Mouse (Mus musculus) cerebellum, postnatal 4 days (tissue): ENCODE results near the gene Nav1.
A peak's percentile ranks its signal among the peaks of the same experiment; 100 is the strongest.
"Not testable (repeated sequence)": the region's sequence is repeated elsewhere in the genome, so short reads cannot be mapped to it uniquely, and the experiment has no call there.

Source experiments
- DNase-seq, 2 experiments: peaks; one replicate each; pipeline ENCODE4 v3.0.0; 2022; ENCODE audit warnings: low spot score in 2 of 2, mixed read lengths in 1 of 2

The Nav1 gene

DNA sequence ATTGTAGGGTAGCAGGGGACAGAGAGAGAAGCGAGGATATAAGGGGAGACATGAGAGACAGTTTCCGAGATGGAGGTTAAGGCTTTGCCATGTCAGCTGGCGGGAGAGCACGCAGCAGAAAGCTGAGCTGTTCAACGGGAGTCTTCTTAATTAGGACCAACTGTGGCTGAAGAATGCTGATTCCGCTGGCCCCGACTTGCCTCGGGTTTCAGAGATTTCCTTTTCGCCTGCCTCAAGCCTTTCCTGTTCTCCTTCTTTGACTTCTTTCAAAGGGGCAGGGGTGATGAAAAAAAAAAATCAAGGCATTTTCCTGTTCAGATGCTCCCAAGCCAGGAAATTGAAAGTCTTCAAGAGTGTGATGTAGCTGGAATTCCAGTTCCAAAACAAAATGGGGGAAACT is 118.2 kb downstream of the Nav1 start:
- DNase-seq = no peak

DNA sequence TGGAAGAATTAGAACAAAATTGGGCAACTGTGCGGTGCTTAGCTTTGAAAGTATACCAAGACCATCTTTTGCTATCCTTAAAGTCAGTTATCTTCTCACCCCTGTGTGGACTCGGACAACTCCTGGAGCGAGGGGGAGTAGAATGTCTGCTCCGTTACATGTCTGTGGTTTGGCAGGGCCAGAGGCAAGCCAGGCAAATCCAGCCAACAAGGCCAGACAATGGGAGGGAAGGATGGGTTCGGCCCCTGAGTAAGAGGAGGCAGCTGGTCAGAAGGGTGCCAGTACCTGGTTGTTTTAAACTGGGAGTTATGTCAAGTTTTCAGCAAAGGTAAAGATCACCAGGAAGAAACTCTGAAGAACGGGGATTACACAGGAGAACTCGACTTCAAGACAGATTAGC is 121.9 kb downstream of the Nav1 start:
- no peak for DNase-seq

DNA sequence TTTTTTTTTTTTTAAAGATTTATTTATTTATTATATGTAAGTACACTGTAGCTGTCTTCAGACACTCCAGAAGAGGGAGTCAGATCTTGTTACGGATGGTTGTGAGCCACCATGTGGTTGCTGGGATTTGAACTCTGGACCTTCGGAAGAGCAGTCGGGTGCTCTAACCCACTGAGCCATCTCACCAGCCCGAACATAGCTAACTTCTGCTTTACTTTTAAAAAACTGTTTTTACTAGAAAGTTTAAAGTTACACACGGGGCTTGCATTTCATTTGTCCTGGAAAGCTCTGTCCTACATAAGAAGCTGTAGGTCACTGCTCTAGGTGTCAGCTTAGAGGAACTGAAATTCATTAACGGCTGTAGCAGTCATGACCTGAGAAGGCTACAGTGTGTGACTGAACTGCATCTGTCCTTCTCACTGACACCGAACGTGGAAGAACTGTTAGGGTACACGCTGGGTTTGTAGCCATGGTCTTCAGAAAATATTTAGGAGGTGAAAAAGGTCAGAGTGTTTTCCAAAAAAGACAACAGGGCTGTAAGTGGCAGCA is 122.5 kb downstream of the Nav1 start:
- not testable (repeated sequence) for DNase-seq

DNA sequence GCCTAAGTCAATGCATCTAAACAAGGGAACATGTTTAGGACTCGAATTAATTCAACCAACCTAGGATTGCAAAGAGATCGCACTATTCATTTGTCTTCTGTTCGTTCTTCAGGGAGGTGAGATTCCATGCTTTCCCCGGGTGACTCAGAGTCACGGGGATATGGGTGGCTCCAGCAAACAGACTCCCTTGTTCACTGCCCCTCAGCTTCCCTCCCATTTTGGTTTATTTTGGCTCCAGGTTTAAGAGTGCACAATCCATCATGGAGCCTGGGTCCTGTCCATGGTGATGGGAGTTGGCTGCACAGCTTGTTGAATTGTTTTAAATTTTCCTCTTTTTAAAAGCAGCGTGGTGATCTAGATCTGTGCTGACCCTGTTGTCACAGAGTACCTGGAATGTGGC is 123.1 kb downstream of the Nav1 start:
- no peak for DNase-seq

DNA sequence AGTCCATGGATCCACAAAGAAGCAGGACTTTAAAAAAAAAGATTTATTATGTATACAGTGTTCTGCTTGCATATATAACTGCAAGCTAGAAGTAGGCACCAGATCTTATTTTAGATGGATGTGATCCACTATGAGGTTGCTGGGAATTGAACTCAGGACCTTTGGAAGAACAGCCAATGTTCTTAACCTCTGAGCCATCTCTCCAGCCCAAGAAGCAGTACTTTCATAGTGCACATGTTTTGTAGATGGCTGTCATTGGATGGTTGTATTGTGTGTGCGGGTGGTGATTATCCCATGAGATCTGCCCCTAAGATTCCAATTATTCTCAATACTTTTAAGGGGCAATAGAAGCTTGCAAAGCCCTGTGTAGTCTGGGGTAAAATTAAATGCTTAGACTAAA is 124.4 kb downstream of the Nav1 start:
- DNase-seq = no peak

DNA sequence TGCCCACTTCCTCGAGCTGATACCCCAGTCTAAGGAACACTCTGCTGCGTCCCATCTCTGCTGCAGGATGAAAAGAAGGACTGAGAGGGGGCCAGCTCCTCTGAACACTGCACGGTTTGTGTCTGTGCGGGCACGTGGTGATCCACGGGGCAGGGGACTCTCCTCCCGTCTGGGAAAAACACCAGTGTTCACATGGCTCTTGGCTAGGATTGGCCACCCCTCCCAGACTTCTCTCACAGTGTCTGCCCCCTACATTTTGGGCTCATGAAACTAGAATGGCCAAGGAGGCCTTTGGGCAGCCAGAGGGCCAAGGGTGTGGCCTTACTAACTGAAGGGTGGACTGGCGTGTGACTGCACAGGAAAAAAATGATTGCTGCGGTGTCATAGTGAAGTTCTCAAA is 125.4 kb downstream of the Nav1 start:
- DNase-seq = no peak

DNA sequence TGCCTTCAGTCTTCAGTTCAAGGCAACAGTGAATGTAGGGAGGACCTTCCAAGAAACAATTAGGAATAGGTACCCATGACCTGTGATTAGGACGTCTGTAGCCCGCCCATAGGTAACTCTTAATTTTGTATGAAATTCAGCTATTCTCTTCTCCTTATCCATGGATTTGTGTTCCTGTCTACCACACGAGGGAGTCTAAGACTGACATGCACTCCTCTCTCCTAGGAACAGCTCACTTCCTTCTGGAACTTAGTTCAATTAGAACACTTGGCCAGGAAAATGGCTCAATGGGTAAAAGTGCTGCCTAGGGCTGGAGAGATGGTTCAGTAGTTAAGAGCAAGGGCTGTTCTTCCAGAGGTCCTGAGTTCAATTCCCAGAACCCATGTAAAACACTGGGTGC is 126.3 kb downstream of the Nav1 start:
- DNase-seq = no peak

DNA sequence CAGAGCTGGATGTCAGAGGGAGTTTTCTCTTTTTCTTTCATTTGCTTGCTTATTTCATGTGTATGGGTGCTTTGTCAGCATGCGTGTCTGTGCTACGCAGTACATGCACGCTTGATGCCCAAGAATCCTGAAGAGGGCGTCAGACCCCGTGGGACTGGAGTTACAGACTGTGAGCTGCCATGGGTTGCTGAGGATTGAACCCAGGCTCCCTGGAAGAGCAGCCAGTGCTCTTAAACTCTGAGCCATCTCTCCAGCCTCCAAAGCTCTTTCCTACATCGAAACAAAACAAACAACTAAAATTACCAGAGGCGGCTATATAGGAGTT is 131.6 kb downstream of the Nav1 start:
- DNase-seq = no peak

DNA sequence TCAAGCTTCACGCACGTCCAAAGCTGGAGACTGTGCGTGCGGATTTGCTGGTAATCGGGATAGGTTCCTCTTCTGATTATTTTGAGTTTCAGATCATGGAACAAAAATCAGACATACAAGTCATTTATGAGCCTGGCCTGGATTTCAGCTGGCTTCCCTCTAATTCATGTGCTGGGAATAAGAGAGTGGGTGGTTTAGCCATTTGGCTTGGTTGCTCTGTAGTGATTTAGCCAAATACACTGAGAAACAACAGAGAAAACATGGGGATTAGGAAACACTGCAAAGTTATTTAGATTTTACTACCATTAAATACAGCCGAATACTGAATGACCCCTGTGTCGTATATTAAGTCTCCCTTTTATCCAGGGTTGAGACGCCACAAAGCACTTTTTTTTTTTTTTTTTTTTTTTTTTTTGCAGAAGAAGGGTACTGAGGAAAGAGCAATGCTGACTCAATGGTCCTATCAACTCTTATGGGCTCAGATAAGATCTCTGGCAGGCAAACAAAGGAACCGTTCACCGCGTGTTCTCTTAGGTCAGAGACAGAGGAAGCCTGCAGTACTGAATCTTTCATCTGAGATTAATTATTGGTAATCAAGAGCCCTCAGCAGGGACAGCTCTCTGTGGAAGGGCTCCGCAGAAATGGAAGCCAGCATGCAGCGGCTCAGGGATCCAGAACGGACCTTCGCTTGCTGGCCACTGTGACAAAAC is 132.1 kb downstream of the Nav1 start:
- no peak for DNase-seq

DNA sequence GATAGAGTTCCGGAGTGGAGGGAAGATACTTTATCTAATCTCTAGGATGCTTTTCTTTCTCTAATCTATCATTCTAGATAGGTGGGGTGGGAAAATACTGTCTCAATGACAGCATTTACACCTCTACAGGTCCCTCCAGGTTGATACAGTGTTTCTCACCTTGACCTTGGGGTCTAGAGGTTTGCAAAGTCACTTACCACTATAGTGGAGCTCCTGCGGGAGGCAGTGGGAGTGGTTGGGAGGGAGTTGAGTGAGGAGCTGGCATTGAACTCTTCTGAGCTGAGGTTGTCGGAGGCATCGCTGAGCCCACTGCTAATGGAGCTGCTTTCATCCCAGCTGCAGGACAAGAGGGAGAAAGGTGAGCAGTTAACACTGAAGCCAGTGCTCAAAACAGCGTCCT is 134.6 kb downstream of the Nav1 start:
- no peak for DNase-seq

DNA sequence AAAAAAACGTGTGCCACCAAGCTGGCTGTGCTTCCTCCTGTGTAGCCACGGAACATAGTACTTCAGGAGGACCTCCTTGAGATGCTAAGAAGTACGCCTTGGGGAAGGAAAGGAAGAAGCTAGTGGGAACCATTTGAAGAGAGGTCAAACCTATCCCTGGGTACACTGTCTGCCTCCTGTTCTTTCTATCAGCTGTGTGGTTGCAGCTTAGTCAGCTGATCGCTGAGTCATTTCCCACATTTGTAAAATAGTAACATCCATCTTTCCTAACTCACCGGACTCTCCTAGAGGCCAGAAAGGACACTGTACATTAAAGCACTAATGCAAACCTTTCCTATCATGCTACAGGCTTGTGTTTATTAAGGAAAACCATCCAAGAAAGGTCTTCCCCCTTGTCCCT is 135.4 kb downstream of the Nav1 start:
- no peak for DNase-seq

DNA sequence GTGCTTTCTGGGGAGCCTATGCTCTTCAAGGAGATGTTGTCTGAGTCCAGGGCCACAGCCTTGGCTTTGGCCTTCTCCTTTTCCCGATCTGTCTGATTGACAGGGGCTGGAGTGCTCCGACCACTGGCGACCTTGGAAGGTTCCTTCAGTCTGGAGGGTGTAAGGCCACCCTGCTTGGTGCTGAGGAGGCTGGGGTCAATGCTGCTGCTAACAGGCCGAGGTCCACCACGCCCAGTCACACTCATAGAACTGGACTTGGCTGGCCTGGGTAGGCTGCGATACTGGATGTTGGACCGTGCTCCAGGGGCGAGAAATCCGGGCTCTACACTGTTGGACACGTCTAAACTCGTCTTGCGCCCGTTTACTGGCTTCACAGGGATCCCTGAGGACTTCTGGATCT is 136.5 kb downstream of the Nav1 start:
- DNase-seq = no peak

DNA sequence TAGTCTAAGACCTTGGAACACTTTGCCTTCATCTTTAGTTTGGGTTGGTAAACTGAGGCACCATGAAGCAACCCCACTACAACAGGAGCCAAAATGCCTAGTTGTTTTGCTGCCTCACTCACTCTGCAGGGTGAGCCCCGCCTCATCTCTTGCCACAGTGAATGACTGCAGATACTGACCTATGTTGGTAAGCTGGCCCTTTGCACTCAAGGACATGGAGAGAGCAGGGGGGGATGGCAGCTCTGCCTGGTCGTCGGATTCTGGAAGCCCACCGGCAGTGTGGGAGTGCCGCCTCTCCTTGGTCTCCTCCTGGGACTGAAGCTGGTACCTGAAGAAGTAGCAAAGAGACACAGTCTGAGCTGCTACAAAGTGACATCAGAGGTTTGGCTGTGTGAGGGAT is 139.6 kb downstream of the Nav1 start:
- DNase-seq = no peak

DNA sequence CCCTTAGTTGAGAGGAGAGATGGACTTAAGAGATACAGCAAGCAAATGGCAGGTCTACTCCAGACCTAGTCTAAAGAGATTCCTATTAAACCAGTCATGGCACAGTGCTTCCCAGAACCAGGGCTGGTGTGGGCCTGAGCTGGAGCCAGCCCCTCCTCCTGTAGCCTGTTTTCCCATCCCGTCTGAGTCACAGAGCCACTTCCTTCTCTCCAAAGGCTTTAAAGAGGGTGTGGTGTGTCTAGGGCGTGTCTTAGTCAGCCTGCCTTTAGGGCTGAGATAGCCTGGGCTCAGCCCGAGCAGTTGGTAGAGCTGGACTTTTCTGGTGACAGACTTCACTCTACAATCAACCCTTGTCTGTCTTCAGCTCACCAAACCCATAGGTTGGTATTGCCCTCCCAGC is 140.2 kb downstream of the Nav1 start:
- no peak for DNase-seq

DNA sequence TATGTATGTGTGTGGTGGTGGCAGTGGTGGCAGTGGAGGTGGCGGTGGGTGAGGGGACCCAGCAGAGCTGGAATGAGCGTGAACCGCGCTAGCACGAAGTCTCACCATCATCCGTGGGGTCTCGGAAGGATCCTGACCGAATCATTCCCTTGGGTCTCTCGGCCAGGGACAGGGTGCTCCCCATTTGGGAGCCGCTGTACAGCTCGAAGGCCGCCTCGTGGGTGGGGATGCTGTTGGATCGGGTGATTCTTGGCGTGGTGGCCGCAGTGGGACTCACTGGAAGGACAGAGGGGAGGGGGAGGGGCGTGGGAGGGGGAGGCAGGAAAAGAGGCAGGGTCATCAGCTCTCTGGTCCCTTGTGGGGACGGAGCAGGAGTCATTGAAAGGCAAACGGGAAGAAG is 141.4 kb downstream of the Nav1 start:
- DNase-seq = no peak

DNA sequence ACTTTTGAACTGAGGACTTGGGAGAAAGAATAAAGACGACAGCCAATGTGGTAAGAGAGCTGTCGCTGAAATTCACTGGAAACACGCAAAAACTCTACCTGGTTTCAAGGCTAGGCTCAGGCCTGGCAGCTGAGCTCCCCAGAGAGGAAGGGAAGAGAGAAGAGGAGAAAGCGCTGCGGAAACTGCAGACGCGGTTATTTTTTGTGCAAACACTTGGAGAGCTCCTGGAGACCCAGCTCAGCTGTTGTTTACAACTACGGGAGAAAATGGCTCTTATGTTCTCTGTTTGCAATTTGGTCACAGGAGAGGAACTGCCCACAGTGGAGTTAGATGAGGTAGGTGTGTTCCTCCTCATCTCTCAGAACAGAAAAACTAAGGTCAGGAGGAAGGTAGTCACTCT is 144.4 kb downstream of the Nav1 start:
- DNase-seq = no peak

DNA sequence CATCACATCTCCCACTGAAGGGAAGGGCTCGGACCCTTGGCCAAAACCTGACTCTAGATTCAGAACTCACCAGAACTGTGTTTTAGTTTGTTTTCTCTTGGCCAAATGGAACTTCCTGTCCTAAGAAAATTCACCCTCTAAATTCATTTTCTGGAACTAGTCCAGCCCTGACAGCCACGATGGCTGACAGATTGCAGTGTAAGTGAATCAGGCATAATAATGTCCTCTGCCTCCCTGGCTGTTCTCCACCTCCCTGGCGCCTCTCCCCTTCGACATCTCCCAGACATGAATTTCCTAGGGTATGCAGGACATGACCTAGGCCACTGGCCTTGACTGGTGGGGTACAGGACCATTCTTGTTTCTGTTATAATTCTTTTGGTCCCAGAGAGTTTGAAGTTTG is 144.8 kb downstream of the Nav1 start:
- no peak for DNase-seq

DNA sequence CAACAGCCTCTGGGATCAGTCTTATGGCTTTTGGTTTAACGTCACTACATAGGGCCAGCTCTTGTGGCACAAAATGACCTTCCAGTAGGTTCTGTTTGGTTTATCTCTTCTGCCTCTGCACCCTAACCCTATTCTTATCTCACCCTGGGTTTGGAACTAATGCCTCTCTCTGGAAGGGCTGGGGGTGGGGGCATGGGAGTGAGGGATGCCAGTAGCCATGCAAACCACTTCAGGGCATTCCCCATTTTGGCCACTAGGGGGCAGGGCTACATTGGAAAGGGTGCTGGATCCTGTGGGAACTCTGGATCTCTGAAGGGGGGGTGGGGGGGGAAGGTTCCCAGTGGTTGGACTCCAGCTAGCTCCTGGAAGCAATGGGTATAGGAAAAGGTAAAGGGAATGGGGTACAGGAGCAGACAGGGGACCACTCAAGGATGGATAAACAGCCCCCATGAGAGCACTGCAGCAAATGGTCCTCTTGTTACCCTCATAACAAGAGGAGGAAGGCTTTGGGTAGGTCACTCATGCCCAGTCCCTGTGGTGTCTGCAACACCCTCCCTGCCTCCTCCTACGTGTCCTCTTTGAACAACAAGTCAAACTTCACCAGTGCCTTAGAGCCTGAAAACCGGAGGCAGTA is 145.9 kb downstream of the Nav1 start:
- DNase-seq = peak; percentile 67 to 83

DNA sequence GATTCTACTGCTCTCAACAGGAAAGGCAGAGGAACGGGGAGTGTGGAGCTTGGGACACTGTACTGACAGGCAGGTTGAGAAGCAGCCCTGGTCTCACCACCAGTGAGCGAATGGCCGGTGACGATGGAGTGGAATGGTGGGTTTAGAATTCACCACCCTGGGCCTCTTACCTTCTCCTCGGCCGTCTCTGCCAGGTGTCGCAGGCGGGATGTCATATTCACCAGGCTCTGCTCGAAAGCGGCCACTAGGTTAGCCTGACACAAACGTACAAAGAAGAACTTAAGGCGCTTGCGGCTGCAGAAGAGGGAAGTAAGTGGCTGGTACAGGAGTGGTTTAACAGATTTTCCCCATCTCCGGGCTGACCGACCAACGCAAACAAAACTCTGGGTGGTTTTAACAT is 146.6 kb downstream of the Nav1 start:
- no peak for DNase-seq

DNA sequence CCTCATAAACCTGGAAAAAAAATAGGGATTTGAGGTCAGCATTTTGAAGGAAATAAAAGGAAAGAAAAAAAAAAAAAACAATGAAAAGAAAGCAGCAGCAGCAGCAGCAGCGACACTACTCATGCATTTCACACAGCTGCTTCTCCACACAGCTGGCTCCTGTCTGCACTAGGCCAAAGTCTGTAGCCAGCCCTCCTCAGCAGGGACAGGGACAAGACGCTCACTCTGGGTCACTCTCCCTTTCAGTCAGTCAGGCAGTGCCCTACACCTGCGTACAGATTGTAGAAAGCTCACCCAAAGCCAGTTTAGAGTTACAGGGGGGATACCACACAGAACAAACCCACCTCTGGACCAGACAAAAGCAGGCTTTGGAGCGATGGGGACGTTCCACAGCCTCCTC is 149.2 kb downstream of the Nav1 start:
- DNase-seq = no peak

DNA sequence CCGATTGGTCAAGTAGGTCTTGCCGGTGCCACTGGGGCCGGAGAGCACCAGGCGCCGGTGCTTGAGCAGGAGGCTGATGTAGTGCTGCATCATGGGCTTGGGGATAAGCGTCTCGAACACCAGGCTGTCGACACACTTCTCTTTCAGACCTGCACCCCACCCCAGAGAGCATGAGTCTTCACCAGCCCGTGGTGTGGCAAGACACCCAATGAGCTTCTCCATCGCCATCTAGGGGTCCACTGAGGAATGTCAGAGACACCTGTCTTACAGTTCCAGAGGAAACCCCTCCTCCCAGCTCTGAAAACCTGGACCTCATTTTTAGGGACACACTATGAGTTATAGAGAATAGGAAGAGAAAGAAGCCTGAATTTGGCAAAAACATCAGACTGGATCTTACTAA is 154.8 kb downstream of the Nav1 start:
- DNase-seq = peak in 1 of 2 experiments; percentile 39

DNA sequence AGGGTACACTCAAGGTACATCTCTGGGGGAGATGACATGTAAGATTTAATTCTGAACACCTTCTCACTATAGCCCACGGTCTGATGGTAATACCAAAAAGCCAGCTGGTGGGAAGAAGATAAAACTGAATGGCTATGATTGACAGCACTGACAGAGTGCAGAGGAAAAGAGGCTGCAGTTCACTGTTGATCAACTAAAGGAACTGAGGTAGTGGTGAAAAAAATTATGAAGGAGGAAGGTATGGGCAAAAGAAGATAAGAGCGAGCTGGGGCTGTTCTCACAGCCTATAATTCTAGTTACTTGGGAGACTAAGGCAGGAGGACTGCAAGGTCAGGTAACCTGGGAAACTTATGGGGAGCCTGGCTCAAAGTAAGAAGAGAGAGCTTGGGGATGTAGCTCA is 155.7 kb downstream of the Nav1 start:
- no peak for DNase-seq

DNA sequence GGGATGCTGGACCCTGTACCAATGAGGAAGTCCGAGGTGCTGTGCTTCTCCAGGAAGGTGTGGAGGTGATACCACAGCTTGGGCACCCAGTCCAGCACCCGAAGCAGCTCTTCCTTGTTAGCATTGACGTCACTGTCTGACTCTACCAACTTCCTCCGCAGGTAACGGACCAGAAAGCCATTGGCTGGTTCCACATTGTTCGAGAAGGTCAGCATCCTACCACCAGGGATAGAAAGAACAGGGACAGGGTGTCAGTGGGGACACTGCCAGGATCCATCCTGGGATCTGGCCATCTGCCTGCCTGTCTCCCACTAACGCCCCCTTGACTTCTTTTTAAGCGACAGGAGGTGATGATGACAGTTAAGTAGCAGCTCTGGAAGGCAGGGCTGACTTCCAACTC is 157.2 kb downstream of the Nav1 start:
- DNase-seq = no peak

DNA sequence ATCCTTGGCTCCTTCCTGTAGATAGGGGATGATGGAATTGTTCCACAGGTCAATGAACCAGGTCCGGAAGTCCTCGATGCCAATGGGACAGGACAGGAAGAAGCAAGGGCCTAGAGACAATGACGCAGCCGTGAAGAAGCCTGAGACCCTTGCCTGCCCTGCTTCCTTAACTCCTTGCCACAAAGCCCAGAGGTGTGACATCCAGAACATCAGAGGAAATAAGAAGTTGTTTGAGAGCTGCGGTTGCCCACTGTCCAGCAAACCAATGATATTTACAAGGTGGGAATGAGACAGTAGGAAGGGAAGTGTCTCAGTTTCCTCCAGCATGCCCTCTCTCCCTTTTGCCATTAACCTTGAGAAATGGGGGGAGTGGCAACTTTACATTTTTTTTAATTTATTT is 158.2 kb downstream of the Nav1 start:
- DNase-seq = no peak
